Mouse (Mus musculus) left cerebral cortex, adult 8-10 months (tissue): Measurements from ENCODE around the gene B3gnt7. TPM values are rescaled to one million over a fixed set of nuclear protein-coding genes. Genes with fewer than 3 reads are reported as not detected.
"Not testable (repeated sequence)": the region's sequence is repeated elsewhere in the genome, so short reads cannot be mapped to it uniquely, and the experiment has no call there.

Experiments used
- DNase-seq, 2 experiments: peaks; one replicate each; pipeline ENCODE4 v3.0.0; 2022; ENCODE audit warnings: low spot score in 2 of 2
- total RNA-seq, 4 experiments: library from RNA; stranded (reverse); gene quantifications; 2 replicates each; pipeline ENCODE4 v1.2.4; 2022

B3gnt7 gene
- total RNA-seq, 4 experiments from 2014 or later: 0.72 to 1.4 (median 1.2) TPM

DNA sequence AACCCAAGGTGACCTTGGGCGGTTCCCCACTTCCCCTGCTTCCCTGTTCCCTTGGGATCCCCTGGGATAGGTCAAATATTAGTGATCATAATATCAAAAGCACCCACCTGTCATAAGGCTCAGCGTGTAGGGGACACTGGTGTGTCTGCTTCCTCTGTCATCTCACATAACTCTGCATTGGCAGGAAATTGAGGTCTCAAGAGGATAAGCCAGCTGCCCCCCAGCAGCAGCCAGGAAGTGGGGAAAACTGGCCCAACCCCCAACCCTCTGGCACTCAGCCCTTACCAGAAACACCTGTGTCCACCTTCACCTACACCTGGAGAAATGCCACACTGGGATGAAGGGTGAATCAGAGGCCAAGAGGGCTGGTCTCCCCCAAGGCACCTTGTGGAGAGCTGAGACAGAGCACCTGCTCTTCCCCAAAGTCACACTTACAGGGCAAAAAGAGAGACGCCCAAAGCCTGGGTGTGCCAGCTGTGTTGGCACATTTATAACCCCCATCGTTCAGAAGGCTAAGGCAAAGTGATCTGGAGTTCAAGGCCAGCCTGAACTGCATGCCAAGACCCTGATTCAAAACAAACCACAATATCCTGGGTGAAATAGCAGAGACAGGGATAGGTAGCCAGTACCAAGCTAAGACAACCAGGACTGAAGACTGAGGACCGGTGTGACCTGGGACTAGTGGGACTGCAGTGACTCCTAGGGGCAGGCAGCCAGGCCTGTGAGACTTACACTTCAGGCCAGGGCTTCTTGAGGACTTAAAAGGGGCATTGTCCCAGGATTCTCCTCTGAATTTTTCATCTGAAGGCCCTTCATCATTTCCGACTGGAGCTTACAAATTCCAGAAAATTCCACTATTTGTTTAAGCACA is 1.2 kb upstream of the B3gnt7 start:
- no peak for DNase-seq

DNA sequence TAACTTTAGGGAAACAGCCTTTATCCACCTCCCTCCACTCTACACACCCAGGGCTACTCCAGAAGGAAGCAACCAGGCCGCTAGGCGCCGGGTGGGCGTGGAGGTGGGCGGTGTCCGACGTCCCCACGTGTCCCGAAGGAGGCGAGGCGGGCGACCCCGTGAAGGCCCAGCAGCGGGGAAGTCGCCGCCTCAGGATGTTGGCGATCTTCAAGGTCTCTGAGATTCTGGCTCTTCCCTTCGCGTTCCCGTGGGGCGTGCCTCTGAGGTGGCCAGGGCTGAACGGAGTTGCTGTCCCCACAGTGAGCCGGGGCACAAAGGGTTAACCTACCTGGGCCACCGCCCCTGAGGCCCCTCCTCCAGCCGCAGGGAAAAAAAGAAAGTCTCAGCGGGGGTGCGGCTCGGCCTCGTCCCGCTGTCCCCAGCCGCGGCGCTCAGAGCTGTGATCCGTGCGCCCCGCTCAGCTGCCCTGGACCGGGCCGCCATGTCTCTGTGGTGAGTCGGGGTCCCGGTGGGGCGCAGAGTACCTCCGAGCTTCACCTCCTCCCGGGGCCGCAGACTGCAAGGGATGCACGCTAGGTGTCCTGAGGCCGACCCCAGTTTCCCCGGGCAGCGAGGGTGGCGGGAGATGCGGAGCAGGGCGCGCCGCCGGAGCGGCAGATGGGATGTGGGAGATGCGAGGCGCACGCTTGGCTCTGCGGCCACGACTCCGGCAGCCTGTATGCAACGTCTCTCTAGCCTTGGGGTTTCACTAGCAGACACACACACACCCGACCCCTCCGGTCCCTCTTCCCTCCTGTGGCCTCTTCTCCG is 636 bp downstream of the B3gnt7 start:
- DNase-seq: peak in 1 of 2 experiments; percentile 11

DNA sequence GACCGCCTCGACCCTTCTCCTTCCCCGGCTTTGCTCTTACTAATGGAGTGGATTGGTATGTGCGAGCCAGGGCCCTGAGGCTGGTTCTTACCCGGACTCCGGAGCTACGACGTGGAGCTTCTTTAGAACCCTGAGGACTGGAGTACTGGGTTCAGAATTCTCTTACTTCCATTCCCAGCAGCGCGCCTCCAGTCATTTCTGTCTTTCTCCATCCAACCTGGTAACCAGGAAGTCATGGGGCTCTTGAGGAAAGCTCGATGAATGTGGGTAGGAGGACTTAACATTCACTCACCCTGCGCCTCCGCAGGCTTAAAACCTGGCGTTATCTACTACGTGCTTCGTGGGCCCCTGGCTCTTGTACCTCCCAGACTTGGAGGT is 1.2 kb downstream of the B3gnt7 start:
- peak in 1 of 2 experiments; percentile 5 for DNase-seq

DNA sequence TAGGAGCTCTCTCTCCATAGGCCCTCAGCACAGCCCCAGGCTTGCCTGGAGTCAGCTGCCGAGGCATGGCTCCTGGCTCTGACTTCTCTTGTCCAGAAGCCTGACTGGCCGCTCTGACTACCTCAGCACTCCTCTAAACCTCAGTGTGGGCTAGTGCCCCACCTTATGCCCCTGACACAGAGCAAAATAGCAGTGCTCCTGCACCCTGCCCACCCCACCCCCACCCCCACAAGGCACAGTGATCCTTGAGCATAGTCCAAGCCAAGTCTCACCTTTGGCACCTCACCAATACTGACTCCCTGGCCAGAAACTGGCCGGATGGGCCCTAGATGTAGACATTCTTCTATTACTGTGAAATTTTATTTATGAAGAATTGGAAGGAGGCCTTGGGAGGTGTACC is 4.1 kb downstream of the B3gnt7 start:
- no peak for DNase-seq

DNA sequence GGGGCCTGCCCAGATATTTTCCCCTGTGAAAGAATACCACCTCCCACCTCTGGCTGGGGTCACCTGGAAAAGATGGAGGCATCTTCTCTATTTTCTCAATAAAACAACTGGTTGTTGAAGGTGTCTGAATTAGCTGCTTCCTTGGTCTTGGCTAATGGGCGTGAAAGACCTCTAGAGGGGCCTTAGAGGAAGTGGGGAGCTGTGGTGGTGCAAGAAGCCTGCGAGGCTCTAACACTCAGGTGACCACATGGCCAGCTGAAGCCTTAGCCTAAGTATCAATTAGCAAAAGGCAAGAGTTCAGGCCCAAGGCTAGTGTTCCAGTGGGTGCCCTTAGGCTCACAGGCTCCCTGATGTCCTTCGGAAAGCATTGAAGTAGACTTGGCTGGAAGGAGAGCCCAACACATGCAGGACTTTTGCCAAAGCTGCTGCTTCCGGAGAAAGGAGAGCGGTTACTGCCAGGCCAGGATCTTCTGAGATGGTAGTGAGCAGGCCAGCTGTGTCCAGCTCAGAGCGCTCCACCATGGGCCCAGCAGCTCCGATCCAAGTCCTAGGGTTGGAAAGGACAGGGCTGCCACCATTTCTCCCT is 4.6 kb downstream of the B3gnt7 start:
- no peak for DNase-seq

DNA sequence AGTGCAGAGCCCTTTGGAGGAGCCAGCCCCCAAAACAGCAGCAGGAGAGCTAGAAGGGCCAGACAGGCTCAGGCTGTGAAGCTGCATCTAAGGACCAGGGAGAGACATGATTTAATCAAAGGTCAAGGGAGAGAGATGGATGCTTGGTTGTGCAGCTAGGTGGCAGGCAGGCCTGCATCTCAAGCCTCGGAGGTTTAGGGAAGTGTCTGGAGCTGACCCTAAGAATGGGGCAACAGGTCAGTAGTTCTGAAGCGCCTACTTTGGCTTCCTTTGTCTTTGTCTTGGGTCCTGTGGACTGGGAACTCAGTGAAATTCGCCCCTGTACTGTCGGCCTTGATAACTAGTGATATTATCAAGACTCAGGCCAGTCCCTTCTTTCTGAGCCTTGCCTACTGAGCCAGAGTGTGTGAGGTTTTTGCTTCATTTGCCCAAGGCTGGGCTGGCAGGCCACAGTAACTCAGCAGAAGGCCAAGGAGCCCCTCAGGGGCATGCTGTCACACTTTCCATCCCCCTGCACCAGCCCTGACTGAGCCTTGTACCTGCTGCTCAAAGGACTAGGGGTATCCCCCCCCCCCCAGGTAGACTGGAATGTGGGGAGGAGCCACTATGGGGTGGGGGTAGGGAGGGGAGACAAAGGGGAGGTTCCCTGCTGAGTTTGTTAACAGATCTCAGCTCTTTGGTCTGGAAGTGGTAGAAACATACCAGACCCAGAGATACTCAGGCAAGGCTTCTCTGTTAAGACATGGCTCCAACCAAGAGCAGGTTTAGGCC is 5.4 kb downstream of the B3gnt7 start:
- no peak for DNase-seq

DNA sequence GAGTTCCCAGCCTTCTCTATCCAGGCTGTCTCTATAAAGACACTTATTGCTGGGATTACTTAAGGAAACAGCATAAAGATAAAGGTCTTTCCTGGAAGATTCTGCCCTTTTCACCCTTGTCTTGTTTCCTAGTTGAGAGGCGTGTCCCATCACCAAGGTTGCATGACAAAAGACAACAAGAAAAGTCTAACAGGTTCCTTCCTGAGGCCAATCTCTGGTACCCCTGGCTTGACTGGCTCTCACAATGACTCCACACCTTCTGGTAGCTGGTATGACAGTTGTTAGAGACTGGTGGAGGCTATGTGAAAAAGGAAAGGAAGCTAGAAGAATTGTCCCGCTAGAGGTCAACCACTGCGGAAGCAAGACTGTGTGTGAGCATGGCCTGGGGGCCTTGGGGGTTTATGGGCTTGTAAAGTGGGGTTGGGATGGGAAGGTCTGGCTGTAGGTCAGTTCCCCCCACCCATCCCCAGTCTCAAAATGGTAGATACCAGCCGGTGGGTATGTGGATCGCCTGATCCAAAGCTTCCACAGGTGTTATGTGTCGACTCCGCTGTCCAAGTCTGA is 6.7 kb downstream of the B3gnt7 start:
- DNase-seq: no peak

DNA sequence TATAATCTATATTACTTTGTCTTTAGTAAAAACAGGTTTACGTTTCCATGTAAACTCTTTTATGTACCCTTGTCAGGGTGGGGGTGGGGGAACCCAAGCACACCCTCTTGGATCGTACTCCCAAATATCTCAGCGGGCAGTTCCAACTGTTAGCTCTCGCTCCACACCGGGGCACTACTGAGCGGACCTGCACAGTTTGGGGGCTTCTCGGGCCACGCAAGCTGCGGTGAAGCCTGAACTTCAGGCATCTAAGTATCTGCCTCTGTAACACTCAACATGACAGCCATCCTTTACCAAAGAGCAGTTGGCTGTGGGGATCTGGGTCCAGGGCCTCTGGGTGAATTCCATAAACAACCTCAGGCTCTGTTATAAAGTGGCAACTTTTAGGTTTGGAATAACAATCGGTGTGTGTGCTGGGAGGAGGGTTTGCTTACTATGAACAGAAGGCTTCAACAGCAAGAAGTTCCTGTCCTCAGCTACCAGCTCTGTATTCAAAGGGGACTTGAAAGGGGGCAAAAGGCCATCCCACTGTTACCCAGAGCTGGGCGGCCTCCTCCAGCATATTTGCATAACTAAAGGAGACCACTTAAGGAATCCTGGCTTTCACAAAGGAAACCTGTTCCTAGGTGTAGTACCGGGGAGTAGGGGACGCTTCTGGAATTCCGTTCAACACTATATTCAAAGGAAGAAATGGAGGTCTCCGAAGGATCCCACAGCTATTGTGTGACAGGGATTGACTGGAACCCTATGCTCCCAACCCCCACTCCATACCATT is 8.1 kb downstream of the B3gnt7 start:
- no peak for DNase-seq

DNA sequence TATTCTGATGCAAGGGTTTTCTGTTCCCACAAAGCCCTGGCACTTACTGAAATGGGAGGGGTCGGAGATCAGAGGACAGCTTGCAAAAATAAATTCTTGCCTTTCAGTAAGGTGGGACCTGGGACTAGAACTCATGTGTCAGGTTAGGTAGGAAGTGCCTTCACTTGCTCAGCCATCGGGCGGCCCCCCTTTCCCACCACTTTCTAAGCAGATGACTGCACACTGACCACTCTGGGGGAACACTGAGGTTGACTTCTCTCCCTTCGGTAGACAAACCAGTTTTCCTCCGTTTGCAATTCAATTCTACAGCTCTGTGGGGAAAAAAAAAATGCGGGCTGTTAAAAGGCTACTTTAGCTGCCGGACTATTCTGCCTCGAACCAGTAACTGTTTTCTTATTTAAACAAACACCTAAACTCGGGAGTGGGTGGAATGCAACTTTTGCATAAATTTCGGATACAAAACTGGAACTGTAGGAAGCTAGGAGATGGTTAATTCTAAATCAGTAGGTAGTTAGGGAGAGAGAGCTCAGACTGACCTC is 8.9 kb downstream of the B3gnt7 start:
- no peak for DNase-seq

DNA sequence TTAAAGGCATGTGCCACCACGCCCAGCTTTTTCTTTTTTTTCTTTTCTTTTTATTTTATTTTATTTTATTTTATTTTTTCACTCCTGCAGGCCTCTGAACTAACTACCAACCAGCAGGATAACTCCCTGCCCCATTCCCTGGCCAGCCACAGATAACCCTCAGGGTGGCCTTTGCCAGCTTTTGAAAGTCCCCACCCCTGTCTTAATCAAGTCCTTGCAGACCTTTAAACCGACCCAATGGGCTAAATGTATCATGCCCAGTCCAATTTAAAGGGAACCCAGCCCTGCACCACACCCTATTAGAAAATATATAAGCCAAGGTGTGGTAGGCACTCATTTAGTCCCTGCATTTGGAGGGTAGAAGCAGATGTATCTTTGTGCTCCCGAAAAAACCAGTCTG is 9.6 kb downstream of the B3gnt7 start:
- DNase-seq: no peak

DNA sequence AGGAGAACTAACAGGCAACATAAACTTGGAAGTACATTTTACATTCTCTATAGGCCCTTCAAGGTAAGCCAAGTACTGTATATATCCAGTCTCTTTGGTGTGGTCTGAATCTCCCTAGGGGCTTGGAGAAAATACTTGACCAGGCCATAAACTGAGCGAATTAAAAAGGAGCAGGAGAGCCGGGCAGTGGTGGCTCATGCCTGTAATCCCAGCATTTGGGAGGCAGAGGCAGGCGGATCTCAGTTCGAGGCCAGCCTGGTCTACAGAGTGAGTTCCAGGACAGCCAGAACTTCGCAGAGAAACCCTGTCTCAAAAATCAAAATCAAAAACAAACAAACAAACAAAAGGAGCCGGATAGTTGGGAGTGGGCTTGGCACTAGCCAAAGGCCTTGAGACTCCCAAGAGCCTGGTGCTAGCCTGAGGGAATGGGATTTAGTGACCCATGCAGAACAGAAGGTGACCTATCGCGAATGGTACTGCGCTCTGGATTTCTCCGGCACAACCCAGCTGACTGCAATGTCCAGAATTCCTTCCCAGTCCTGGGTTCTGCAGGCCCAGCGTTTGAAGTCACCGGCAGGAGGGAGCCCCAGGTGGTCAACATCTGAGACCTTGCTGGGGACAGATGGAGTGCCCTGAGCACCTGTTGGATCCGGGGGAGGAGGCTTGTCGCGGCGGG is 10.6 kb downstream of the B3gnt7 start:
- DNase-seq: no peak

DNA sequence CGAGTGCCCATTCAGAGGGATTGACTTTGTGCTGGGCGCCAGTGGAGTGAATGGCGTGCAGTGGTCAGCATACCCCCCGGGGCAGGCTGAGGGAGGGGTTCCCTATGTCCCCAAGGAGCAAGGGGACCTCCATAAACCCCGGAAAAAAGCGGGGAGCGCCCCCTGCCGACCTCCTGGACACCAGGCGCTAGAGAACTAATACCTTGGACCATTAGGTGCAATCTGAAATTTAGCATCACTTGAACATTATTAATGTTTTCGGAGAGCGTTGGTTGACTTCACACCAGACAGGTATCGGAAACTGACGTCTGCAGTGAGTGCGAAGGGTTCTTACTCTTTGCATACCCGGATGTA is 11.1 kb downstream of the B3gnt7 start:
- no peak for DNase-seq

DNA sequence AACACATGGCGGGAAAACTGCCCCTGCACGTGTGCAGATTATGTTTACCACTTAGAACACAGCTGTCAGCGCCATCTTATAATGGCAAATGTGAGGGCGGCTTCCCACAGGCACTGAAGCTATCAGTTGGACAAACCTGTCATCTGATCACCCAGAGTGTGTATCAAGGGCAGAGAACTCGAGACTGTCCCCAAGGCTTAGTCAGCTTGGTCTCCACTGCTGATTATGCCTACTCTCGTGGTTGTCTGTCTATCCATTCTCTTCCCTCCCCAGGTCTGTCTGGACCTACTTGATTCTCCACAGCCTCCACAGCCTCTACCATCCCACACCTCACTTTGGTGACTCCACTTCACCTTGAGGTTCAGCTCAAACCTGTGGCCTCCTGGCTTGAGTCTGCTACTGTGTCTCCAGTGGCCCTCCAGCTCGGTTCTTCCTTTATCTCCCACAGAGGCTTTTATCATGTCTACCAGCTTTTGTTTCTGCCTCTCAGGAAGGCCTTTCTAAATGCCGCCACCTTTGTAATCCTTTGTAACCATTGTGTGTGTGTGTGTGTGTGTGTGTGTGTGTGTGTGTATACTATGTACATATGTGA is 18.3 kb downstream of the B3gnt7 start:
- DNase-seq: no peak

DNA sequence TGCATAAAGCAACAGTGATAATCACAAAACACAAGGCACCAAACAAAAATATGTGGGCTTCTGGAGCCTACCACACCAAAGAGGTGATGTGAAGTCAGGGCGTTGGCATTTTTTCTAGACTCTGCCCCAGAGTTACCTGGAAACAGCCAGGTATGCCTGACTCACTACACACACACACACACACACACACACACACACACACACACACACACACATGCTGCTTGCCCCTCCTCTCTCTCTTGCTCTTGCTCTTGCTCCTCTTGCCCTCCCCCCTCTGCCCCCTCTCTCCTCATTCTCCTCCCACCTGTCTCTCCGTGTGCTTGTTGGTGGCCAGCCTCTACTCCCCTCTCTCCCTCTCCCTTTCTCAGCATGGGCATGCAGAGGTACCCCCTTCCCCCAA is 33.7 kb downstream of the B3gnt7 start:
- no peak for DNase-seq

DNA sequence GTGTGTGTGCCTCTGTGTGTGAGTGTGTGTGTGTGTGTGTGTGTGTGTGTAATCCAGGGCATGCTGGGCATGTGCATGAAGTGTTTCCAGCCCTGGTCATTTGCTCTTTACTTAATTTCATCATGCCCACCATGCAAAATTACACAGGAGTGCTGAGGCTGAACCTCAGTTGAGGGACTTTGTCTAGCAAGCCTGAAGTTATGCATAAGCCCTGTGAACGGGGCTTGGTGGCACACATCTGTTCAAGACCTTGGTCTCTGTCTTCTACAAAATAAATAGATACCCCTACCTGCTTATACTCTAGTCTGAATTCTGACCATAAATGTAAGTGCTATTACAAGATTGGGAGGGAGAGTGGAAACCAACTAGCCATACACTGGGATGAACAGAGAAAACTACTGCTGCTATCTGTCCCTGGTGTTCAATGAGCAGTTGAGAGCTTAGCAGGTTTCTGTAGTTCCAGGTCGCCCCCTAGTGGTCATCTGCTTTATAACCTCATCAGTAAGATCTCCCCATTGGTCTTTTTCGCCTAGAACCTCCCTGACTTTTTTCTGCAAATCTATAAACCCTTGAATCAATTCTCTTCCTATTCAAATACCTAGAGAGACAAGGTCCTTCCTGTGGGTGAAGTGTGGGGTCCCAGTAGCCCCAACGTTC is 36.7 kb downstream of the B3gnt7 start:
- peak; percentile 25 to 55 for DNase-seq

DNA sequence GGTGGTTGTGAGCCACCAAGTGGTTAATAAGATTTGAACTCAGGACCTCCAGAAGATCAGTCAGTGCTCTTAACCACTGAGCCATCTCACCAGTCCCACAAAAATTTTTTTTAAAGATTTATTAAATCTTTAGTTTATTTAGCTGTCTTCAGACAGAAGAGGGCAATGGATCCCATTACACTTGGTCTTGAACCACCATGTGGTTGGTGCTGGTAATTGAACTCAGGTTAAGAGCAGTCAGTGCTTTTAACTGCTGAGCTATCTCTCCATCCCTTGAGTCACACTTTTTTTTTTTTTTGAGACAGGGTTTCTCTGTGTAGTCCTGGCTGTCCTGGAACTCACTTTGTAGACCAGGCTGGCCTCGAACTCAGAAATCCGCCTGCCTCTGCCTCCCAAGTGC is 38.5 kb downstream of the B3gnt7 start:
- not testable (repeated sequence) for DNase-seq

DNA sequence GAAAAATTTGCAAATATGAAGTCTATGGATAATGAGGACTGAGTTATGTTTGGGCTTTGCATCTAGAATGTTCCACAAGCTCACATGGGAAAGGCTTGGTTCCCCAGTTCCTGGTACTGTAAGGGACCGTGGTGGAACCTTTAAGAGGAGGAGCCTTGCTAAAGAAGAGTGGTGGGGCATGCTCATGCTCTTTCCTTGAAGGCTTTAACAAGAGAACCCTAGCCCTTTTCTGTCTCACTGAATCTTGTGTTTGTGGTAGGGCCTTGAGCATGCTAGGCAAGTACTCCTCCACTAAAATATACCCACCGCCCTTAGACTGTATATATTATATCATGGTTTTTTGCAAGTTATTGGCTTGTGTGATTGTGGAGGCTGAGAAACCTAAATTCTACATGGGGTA is 39.7 kb downstream of the B3gnt7 start:
- no peak for DNase-seq

DNA sequence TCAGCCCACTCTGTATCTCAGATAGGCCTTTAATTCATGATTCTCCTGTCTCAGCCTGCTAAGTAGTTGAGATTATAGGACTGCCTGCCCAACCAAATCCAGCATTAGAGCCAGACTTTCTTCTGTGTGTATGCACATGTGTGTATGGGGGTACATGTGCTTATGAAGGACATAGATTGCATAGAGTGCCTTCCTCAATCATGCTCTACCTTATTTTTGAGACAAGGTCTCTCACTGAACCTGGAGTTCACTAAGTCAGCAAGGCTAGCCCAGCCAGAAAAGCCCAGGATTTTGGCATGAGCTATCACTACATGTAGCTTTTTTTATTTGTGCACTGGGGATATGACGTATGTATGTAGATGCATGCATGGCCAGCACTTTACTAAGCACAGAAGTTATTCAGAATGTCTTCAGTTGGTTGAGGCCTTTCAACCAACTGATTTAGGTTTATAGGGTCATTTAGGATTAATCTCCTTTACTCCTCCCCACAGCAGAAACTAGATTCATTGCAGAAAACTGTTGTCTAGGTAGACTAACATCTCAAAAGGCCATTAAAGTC is 40.5 kb downstream of the B3gnt7 start:
- no peak for DNase-seq
